Mouse (Mus musculus): Measurements from ENCODE around the gene Icam5. TPM values are rescaled to one million over a fixed set of nuclear protein-coding genes. Genes with fewer than 3 reads are reported as not detected.

Gene Icam5
- 1.4 TPM for polyA plus RNA-seq (2017; shearing (Covaris generic))

GRCm38 (mm10) chr9:21031896-21032351 is at the start of gene Icam5:
TSS of gene Icam5 (plus strand) at chr9:21032073.

DNA sequence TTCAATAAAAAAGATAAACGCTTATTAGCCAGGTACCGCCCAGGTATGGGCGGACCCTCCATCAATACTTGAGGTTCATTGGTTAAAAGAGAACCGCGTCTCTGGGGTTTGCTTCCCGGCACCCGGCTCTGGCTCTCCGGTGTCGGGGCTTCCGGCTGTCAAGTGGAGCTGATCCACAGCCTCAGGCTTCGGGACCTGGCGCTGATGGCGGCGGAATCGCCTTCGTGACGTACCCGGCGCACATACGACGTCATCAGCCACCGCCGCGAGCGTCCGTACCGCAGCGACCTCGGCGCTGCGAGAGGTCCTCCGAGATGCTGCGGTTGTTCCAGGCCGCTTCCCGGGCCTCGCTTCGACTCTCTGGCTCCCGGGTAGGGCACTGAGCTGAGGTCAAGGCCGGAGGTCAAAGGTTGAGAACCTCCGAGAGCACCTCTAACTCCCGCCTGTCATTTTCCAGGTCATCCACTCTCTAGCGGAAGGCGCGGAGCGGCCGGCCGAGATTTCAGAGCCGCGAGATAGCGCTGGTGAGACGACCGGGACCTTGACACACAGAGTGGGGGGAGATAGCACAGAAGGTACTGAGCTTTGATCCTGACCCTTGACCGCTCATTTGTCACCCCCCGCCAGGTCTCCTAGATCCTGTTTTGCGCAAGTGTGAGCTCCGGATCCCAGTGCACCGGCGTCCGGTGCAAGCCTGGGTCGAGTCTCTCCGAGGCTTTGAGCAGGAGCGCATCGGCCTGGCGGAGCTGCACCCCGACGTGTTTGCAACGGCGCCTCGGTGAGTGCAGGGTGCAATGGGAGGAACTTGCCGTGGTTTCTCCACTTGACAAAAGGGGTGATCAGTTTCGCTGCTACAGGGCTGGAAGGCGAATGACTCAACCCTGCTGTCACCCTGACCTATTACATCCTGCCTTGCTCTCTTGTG is 29.0 kb upstream of the Icam5 start, which contains the start of gene Mrpl4:
TSS of gene Mrpl4 (plus strand) at position 112 of the 925 bp plus-strand sequence.

GRCm38 (mm10) chr9:21015571-21016130 is 16.2 kb upstream of the Icam5 start, which contains the start of gene Icam1:
TSS of gene Icam1 (plus strand) at chr9:21015985.

DNA sequence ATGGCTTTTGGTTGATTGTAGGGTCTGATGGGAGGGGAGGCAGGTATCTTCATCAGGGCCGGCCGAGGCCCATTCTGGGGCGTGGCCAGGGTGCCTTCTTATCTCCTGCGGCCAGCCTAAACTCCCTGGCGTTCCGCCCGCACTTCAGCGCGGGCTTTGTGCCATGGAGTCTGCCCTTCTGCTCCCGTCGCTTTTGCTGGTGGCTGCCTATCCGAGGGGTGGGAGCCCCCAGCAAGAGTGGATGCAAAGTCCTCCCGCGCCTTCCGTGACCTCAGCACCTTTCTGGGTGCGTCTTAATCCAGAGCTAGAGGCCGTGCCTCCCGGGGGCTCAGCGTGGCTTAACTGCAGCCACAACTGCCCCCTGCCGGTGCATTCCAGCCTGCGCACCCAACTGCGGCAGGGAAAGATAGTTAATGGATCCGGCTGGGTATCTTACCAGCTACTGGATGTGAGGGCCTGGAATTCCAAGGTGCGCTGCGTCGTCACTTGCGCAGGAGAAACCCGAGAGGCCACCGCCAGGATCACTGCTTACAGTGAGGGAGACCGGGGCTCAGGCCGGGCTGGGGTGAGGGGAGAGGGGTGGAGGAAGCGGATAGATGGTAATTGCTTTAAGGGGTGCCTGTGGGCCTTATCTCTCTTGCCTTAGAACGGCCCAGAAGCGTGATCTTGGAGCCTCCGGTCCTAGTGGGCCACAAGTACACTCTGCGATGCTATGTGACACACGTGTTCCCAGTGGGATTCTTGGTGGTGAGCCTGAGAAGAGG is 2.4 kb upstream of the Icam5 start, which contains the start of gene Icam4:
TSS of gene Icam4 (plus strand) at position 83 of the 764 bp plus-strand sequence.

DNA sequence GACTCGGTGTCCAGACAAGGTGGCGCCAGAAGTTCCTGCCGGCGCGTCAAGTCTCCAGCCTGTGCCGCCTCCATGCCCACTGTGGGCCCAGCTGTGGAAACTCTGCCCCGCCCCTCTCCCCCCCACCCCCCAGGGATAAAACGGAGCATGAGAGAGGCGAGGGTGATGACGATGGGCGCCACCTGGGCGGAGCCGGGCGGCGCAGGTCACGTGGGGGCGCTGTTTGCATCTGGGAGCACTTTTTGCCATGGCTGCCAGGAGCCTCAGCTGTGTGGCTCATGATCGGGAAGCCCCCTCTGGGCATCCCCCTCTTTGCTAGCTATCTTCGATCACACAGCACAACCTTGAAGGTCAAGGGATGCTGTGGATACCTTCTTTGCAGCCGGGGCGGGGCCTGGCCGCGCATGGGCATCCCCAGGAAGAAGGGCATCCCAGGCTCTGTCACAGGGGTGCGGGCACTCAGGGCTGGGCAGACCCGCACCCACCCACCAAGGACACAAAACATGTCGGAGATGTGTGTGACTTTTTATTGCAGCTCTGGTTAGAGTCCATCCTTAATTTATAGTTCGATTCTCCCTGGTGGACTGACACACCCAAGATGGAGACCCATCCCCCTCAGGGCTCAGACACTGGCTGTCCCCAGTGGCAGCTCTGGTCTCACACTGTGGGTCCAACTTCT is 35.3 kb downstream of the Icam5 start, which contains the start of gene Zglp1:
TSS of gene Zglp1 (minus strand) at position 88 of the 679 bp plus-strand sequence.

DNA sequence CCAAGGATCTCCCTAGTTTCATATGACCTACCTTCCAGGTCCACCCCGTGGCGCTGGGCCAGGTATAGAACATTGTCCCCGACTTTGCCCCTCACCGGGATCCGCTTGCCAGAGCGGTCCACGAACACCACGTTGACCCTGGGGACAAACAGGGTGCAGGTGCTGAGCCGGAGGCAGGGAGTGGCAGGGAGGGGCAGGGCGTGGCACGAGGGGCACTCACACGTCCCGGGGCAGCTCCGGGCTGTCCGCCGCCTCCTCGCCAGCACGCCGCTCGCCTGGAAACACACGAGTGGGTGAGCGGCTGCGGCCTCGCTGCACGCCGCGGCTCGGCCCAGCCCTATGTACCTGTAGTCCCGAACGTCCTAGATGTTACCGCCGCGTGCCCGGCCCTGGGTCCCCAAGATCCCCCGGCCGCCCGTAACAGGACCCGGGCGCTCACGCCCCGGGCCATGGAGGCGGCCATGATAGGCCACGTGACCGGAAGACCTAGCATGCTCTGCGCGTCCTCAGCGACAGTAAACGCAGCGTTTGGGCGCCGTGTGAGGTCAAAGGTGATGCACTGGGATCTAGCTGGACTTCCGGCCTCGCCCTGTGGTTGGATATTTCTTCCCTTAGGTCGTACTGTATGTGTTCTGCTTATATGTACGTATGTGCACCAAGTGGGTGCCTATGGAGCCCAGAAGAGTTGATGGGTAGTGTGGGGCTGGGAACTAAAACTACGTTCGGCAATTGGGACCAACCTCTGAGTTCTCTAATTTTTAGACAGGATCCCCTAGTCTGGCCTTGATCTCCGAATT is 41.4 kb downstream of the Icam5 start, which contains the start of the genes Gm49373 and Fdx1l:
TSS of gene Gm49373 (minus strand) at position 53 of the 797 bp plus-strand sequence.
TSS of gene Fdx1l (minus strand) at position 571 of the 797 bp plus-strand sequence.

Other genes starting within 250 kb of the Icam5 start
- 0.72 TPM for gene Col5a3, start 217.0 kb upstream of the Icam5 start, polyA plus RNA-seq (2017; shearing (Covaris generic))
- gene Rdh8, start 213.6 kb upstream of the Icam5 start, polyA plus RNA-seq (2017; shearing (Covaris generic)): not detected
- 64.3 TPM for gene A230050P20Rik, start 163.4 kb upstream of the Icam5 start, polyA plus RNA-seq (2017; shearing (Covaris generic))
- 1.5 TPM for gene Angptl6, start 152.3 kb upstream of the Icam5 start, polyA plus RNA-seq (2017; shearing (Covaris generic))
- gene Ppan, start 143.9 kb upstream of the Icam5 start, polyA plus RNA-seq (2017; shearing (Covaris generic)): 94.9 TPM
- gene Eif3g, start 133.4 kb upstream of the Icam5 start, polyA plus RNA-seq (2017; shearing (Covaris generic)): 278 TPM
- gene Dnmt1, start 72.2 kb upstream of the Icam5 start, polyA plus RNA-seq (2017; shearing (Covaris generic)): 116 TPM
- 30.5 TPM for gene S1pr2, start 55.3 kb upstream of the Icam5 start, polyA plus RNA-seq (2017; shearing (Covaris generic))
- gene Mrpl4, start 29.3 kb upstream of the Icam5 start, polyA plus RNA-seq (2017; shearing (Covaris generic)): 138 TPM
- 144 TPM for gene Icam1, start 16.1 kb upstream of the Icam5 start, polyA plus RNA-seq (2017; shearing (Covaris generic))
- 2.7 TPM for gene Icam4, start 2.7 kb upstream of the Icam5 start, polyA plus RNA-seq (2017; shearing (Covaris generic))
- gene Zglp1, start 35.0 kb downstream of the Icam5 start, polyA plus RNA-seq (2017; shearing (Covaris generic)): not detected
- gene Gm49373, start 41.0 kb downstream of the Icam5 start, polyA plus RNA-seq (2017; shearing (Covaris generic)): 0.29 TPM
- 39.6 TPM for gene Fdx1l, start 41.5 kb downstream of the Icam5 start, polyA plus RNA-seq (2017; shearing (Covaris generic))
- 5.8 TPM for gene Gm38431, start 59.9 kb downstream of the Icam5 start, polyA plus RNA-seq (2017; shearing (Covaris generic))
- gene Raver1, start 59.9 kb downstream of the Icam5 start, polyA plus RNA-seq (2017; shearing (Covaris generic)): 72.7 TPM
- gene Tyk2, start 99.2 kb downstream of the Icam5 start, polyA plus RNA-seq (2017; shearing (Covaris generic)): 120 TPM
- 345 TPM for gene Cdc37, start 117.9 kb downstream of the Icam5 start, polyA plus RNA-seq (2017; shearing (Covaris generic))
- 0.62 TPM for gene Pde4a, start 133.6 kb downstream of the Icam5 start, polyA plus RNA-seq (2017; shearing (Covaris generic))
- gene Keap1, start 207.3 kb downstream of the Icam5 start, polyA plus RNA-seq (2017; shearing (Covaris generic)): 48.0 TPM
- not detected for gene S1pr5, start 216.4 kb downstream of the Icam5 start, polyA plus RNA-seq (2017; shearing (Covaris generic))
- gene Atg4d, start 233.2 kb downstream of the Icam5 start, polyA plus RNA-seq (2017; shearing (Covaris generic)): 76.7 TPM